Mouse (Mus musculus): ENCODE results near the gene Arhgap22.

- TF ChIP-seq CTCF (conservative IDR thresholded peaks at IDR 0.05 in 1 of 2, IDR thresholded peaks at IDR 0.05 in 1 of 2; ENCODE audit: low read depth in 2 of 2, low read length in 2 of 2) (no peak), NELFE (IDR thresholded peaks at IDR 0.05; ENCODE audit: low read depth, low read length) (no peak), SIN3A (IDR thresholded peaks at IDR 0.05; ENCODE audit: low read length) (no peak), TCF12 (IDR thresholded peaks at IDR 0.05; ENCODE audit: low read depth, low read length) (no peak), POLR2A (IDR thresholded peaks at IDR 0.05; ENCODE audit: low read depth, low read length) (no peak), IRF4 (IDR thresholded peaks at IDR 0.05; ENCODE audit: low read depth, low read length) (no peak), USF2 (conservative IDR thresholded peaks at IDR 0.05; ENCODE audit: low read depth, low read length) (no peak), BHLHE40 (IDR thresholded peaks at IDR 0.05; ENCODE audit: low read depth, low read length) (no peak), MXI1 (IDR thresholded peaks at IDR 0.05; ENCODE audit: low read depth, low read length) (no peak), MAX (IDR thresholded peaks at IDR 0.05; ENCODE audit: low read length) (no peak), MAZ (IDR thresholded peaks at IDR 0.05; ENCODE audit: low read depth, low read length) (no peak), MAFK (IDR thresholded peaks at IDR 0.05; ENCODE audit: insufficient replicate concordance, low read length) (no peak)
These were observed 150.2 kb downstream of the Arhgap22 start for GRCm38 (mm10) chr14:33364061-33364460.

All from CH12.LX (cell line).